Mouse (Mus musculus) midbrain, embryonic 14.5 days (tissue): ENCODE data around the gene Tldc1. TPM values are rescaled to one million over a fixed set of nuclear protein-coding genes. Genes with fewer than 3 reads are reported as not detected.
A peak's percentile ranks its signal among the peaks of the same experiment; 100 is the strongest.

Experiments
- ATAC-seq: fragments of 200-750 bp; cut with Nextera tagmentation; 2 replicates; pipeline ENCODE4 v1.8.0; 2017; ENCODE audit warnings: moderate number of reproducible peaks, moderate library complexity; ENCODE audit not compliant: low FRiP score, low TSS enrichment
- DNase-seq: peaks from one replicate; pipeline ENCODE4 v3.0.0-alpha.2; 2015
- H3K27ac ChIP-seq: fragments of 300-500 bp; sonication (generic); replicated peaks from 2 replicates; pipeline ENCODE4 v1.5.1; 2014; ENCODE audit warnings: mild to moderate bottlenecking, low read depth, low read length, moderate library complexity
- H3K27me3 ChIP-seq: fragments of 300-500 bp; sonication (generic); 2 replicates; pipeline ENCODE4 v1.6.1; 2014; ENCODE audit warnings: low read length, control low read depth, mixed read lengths; ENCODE audit not compliant: control insufficient read depth, insufficient read depth
- H3K36me3 ChIP-seq: fragments of 300-500 bp; sonication (generic); 2 replicates; pipeline ENCODE4 v1.6.1; 2014; ENCODE audit warnings: low read length, control low read depth; ENCODE audit not compliant: control insufficient read depth, insufficient read depth
- H3K4me1 ChIP-seq: fragments of 300-500 bp; sonication (generic); 2 replicates; pipeline ENCODE4 v1.6.1; 2014; ENCODE audit warnings: mild to moderate bottlenecking, antibody characterized with exemption, low read length, control low read depth; ENCODE audit not compliant: control insufficient read depth, insufficient read depth
- H3K4me2 ChIP-seq: fragments of 300-500 bp; sonication (generic); 2 replicates; pipeline ENCODE4 v1.6.1; 2014; ENCODE audit warnings: mild to moderate bottlenecking, low read length, moderate library complexity
- H3K4me3 ChIP-seq: fragments of 300-500 bp; sonication (generic); replicated peaks from 2 replicates; pipeline ENCODE4 v1.5.1; 2014; ENCODE audit warnings: low read depth, low read length
- H3K9ac ChIP-seq: fragments of 300-500 bp; sonication (generic); replicated peaks from 2 replicates; pipeline ENCODE4 v1.6.1; 2014; ENCODE audit warnings: mild to moderate bottlenecking, low read length, moderate library complexity
- H3K9me3 ChIP-seq: fragments of 300-500 bp; sonication (generic); 2 replicates; pipeline ENCODE4 v1.6.1; 2016; ENCODE audit warnings: low read length, control low read depth, mixed read lengths; ENCODE audit not compliant: control insufficient read depth
- WGBS: fragments of 180-500 bp; shearing (Covaris S2); extraction: QIAGEN DNeasy Blood & Tissue Kit; methylation state at CpG from one replicate; pipeline ENCODE4 v1.1.7; 2014; 5-methylcytosine and 5-hydroxymethylcytosine counted together
- polyA plus RNA-seq: library from polyadenylated mRNA; unstranded; fragments of >200 nt; fragmentation: Nextera tagmentation; extraction: Ambion mirVana; gene quantifications from 2 replicates; pipeline ENCODE4 v1.2.1, GENCODE M21; 2014

Tldc1 gene
- polyA plus RNA-seq: 5.8 and 6.3 TPM in 2 replicates

GRCm38 (mm10) chr8:119778263-119778662, at the start of gene Tldc1:
Gene Tldc1 (minus strand): TSS chr8:119778416.
- peak; percentile 99 for DNase-seq
- no peaks in the 10 kb centered on the region for H3K36me3 ChIP-seq
- no peaks in the 10 kb centered on the region for H3K9me3 ChIP-seq
- H3K9ac ChIP-seq: peak within 1 kb of the TSS; percentile 60
- peak within 1 kb of the TSS; percentile 49 for H3K4me3 ChIP-seq
- H3K4me1 ChIP-seq: peaks cover 13% of the 10 kb centered on the region
- peak within 1 kb of the TSS; percentile 82 for H3K27ac ChIP-seq
- H3K27me3 ChIP-seq: no peaks in the 10 kb centered on the region
- H3K4me2 ChIP-seq: peak within 1 kb of the TSS; percentile 74
- peak; percentile 96 for ATAC-seq
- WGBS: under 1% methylated on average over 18 of the region's 18 CpGs

DNA sequence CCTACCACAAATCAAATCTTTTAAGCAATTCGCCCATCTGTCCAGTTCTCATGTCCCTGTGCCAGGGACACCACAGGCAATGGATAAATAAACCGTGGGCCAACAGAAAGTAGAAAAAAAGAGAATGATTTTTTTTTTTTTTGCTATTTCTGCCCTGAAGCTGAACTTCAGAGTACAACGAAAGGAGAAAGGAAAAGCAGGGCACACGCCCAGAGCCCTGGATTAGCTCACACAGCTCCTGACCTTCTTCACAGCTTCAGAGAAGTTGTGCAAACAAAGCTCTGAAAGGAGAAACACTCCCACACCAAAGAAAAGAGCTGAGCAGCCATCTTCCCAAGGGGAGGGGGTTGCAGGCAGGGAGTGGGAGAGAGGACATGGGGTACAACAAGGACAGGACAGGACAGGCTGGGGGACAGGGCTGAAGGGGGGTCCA, 49.5 kb upstream of the Tldc1 start:
- Histone ChIP-seq H3K9ac (no peak overlapping the region), H3K9me3 (no peaks in the 10 kb centered on the region), H3K4me3 (no peak overlapping the region), H3K36me3 (0 out of 2 replicates have a peak, but pooled peaks cover under 1% of the 10 kb centered on the region), H3K27me3 (no peaks in the 10 kb centered on the region), H3K4me1 (peaks cover 42% of the 10 kb centered on the region), H3K4me2 (no peak overlapping the region), H3K27ac (0 out of 2 replicates have a peak overlapping the region, but pooled peaks have one; percentile 1)
- no peak for ATAC-seq
- 33% methylated on average over 4 of the region's 4 CpGs for WGBS
- DNase-seq: no peak

GRCm38 (mm10) chr8:119826982-119827381, 48.8 kb upstream of the Tldc1 start:
- Histone ChIP-seq H3K27me3 (no peaks in the 10 kb centered on the region), H3K9ac (no peak overlapping the region), H3K4me2 (no peak overlapping the region), H3K9me3 (no peaks in the 10 kb centered on the region), H3K4me1 (peaks cover 34% of the 10 kb centered on the region), H3K36me3 (0 out of 2 replicates have a peak, but pooled peaks cover 7% of the 10 kb centered on the region), H3K27ac (no peak overlapping the region), H3K4me3 (no peak overlapping the region)
- no peak for ATAC-seq
- 81% methylated on average over 5 of the region's 5 CpGs for whole genome bisulfite sequencing
- no peak for DNase-seq

DNA sequence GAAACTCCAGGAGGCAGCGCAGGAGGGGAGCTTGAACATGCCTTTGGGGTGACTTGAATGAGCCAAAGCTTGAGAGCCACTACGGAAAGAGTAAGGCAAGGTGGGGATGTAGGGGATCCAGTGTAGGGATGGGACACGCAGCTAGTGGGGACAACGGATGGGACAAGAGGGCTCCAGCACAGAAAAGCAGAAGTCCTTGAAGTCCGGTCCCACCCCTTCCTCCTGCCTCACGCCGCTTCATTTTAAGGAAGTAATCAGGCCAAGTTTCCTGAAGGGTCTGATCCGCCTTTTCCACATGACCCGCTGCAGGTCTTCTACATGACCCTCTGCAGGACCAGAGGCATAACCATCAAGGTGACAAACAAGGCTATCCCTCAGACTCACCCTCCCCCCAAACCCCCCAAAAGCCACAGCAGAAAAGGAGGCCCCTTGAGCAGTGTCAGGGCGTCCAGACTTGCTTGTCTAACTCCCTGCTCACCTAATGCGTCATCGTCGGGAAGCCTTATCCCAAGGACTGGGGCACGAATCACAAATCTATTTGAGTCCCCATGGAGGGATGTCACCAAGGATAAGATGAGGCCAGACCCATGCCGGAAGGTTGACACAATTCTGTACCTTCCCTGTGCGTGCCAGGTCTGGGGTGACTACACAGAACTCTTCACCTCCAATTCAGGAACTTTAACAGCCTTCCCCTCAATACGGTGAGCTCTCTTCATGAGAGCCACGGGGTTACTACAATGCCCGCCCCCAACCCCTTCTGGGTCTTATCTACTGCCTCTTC, 47.9 kb upstream of the Tldc1 start:
- H3K9me3 ChIP-seq: no peaks in the 10 kb centered on the region
- H3K9ac ChIP-seq: no peak overlapping the region
- no peak overlapping the region for H3K27ac ChIP-seq
- peaks cover 26% of the 10 kb centered on the region for H3K4me1 ChIP-seq
- ATAC-seq (no peak), DNase-seq (no peak)
- peaks cover 10% of the 10 kb centered on the region; the same call in 1 of the 2 replicates for H3K36me3 ChIP-seq
- no peak overlapping the region for H3K4me2 ChIP-seq
- no peaks in the 10 kb centered on the region for H3K27me3 ChIP-seq
- no peak overlapping the region for H3K4me3 ChIP-seq
- WGBS: 92% methylated on average over 19 of the region's 19 CpGs

DNA sequence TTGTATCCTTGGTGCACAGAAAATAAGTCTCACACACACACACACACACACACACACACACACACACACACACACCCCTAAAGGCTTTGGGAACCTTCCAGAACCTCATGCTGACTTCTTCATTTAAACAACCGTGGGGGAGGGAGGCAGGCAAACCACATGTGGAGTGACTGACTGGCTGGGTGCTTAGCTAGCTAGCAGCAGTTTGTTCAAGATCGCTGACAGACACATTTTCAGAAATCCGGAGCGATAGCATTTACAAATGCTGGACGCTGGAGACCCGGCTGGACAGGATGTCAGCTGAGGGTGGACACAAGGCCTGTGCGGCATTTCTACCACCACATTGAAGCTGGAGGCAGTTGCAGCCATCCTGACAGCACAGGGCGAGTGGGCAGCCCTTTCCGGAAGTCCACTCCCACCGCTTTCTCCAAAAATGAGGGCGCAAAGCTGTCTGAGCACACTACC, 46.6 kb upstream of the Tldc1 start:
- Histone ChIP-seq H3K9ac (no peak overlapping the region), H3K27ac (no peak overlapping the region), H3K4me2 (no peak overlapping the region), H3K4me3 (no peak overlapping the region), H3K4me1 (peaks cover 14% of the 10 kb centered on the region), H3K36me3 (peaks cover 18% of the 10 kb centered on the region; the same call in 1 of the 2 replicates), H3K27me3 (no peaks in the 10 kb centered on the region), H3K9me3 (no peaks in the 10 kb centered on the region)
- WGBS: 82% methylated on average over 11 of the region's 11 CpGs
- ATAC-seq (no peak), DNase-seq (no peak)

- ATAC-seq: no peak
- Histone ChIP-seq H3K4me1 (peaks cover 13% of the 10 kb centered on the region), H3K9ac (no peak overlapping the region), H3K27ac (no peak overlapping the region), H3K36me3 (peaks cover 21% of the 10 kb centered on the region; the same call in 1 of the 2 replicates), H3K4me2 (no peak overlapping the region), H3K4me3 (no peak overlapping the region), H3K9me3 (no peaks in the 10 kb centered on the region), H3K27me3 (no peaks in the 10 kb centered on the region)
- 36% methylated on average over 4 of the region's 4 CpGs for WGBS
- DNase-seq: no peak
These were observed 45.9 kb upstream of the Tldc1 start for GRCm38 (mm10) chr8:119824100-119824499.

GRCm38 (mm10) chr8:119823278-119823677, 45.1 kb upstream of the Tldc1 start:
- Histone ChIP-seq H3K27ac (no peak overlapping the region), H3K4me1 (peaks cover 5% of the 10 kb centered on the region), H3K9me3 (no peaks in the 10 kb centered on the region), H3K9ac (no peak overlapping the region), H3K4me2 (no peak overlapping the region), H3K4me3 (no peak overlapping the region), H3K36me3 (peaks cover 22% of the 10 kb centered on the region), H3K27me3 (no peaks in the 10 kb centered on the region)
- 93% methylated on average over 9 of the region's 9 CpGs for WGBS
- DNase-seq (no peak), ATAC-seq (no peak)

DNA sequence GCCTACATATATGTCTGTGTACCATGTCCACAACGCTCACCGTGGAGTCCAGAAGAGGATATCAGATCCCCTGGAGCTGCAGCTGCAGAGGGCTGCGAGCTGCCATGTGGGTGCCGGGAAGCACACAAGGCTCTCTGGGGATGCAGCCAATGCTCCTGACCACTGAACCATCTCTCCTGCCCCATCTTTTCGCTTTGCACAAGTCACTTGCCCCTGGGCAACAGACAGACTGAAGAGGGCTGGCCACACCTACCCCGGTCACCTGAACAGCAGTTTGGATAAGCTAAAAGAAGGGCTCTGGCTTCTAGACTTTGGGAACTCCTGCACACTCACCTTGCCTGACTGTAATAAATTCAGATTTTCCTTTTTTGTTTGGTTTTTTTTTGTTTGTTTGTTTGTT, 43.5 kb upstream of the Tldc1 start:
- Histone ChIP-seq H3K4me3 (no peak overlapping the region), H3K9ac (no peak overlapping the region), H3K9me3 (no peaks in the 10 kb centered on the region), H3K4me1 (no peaks in the 10 kb centered on the region), H3K36me3 (peaks cover 25% of the 10 kb centered on the region), H3K27ac (no peak overlapping the region), H3K27me3 (no peaks in the 10 kb centered on the region), H3K4me2 (no peak overlapping the region)
- DNase-seq (no peak), ATAC-seq (no peak)
- WGBS: 98% methylated on average over 6 of the region's 6 CpGs

DNA sequence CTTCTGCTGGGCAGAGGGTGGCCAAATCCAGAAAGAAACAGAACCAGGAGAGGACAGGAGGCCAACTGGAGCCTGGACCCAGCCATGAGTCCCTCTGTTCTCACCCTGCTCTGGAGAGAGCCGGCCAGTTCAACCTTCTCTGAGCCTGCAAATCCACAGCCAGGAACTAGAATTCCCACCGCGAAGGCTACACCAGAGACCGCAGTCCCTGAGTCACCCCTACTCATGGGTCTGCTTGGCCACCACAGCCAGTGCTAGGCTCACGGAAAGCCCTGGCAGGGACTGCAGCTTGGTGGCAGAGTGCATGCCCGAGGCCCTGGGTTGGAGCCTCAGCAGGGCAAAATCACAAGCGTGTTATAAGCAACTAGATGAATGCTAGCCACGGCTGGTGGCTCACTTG, 41.8 kb upstream of the Tldc1 start:
- H3K4me1 ChIP-seq: no peaks in the 10 kb centered on the region
- H3K36me3 ChIP-seq: peaks cover 25% of the 10 kb centered on the region
- H3K4me3 ChIP-seq: no peak overlapping the region
- WGBS: 94% methylated on average over 8 of the region's 8 CpGs
- no peak overlapping the region for H3K4me2 ChIP-seq
- H3K27me3 ChIP-seq: no peaks in the 10 kb centered on the region
- no peak for ATAC-seq
- no peaks in the 10 kb centered on the region for H3K9me3 ChIP-seq
- DNase-seq: no peak
- H3K27ac ChIP-seq: no peak overlapping the region
- no peak overlapping the region for H3K9ac ChIP-seq
